Mouse (Mus musculus) adrenal gland, adult (tissue): ENCODE measurements around the gene Fam114a1.

Experiments used
- DNase-seq, 2 experiments: peaks; one replicate each; pipeline ENCODE4 v3.0.0; 2022 to 2023; ENCODE audit warnings: low spot score in 1 of 2; ENCODE audit not compliant: inconsistent age in 2 of 2

Fam114a1 gene

DNA sequence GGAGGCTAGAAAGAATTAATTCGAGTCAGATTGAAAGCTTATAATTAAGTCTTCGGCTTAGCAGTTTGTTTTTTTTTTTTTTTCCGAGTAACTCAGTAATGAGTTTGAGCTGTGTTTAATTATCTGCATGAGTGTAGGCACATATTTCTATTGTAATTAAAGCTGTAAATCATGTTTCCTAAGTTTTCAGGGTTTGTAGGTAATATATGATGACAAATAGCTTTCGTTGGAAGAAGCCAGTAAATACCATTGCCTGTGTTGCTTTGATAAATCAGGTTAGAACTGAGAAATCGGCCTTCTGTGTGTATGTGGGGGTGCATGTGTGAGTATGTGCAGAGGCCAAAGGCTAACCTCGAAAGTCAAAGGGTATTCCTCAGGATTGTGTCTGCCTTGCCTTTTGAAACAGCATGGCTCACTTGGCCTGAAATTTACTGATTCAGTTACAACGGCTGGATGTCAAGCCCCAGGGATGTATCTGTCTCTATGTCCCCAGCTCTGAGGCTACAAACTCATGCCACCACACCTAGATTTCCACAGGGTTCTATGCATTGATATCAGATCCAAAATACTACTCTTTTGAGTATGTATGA lies 34.2 kb downstream of the Fam114a1 start:
- DNase-seq = peak in 1 of 2 experiments; percentile 77

DNA sequence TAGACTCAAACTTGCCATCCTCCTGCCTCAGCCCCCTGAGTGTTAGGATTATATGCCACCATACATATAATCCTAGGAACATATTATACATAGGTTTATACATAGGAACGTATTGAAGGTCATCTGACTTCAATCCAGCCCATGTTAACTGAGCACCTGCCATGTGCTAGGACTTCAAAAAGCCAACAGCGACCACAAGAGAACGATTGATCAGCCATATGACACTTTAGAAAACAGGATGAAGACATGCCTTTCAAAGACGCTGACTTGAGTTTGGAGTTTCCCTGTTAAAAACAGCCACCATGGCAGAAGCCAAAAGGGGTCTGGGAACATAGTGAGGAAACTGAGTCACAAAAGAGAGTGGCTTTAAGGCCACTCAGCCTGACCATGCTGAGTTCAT lies 35.4 kb downstream of the Fam114a1 start:
- DNase-seq = no peak

DNA sequence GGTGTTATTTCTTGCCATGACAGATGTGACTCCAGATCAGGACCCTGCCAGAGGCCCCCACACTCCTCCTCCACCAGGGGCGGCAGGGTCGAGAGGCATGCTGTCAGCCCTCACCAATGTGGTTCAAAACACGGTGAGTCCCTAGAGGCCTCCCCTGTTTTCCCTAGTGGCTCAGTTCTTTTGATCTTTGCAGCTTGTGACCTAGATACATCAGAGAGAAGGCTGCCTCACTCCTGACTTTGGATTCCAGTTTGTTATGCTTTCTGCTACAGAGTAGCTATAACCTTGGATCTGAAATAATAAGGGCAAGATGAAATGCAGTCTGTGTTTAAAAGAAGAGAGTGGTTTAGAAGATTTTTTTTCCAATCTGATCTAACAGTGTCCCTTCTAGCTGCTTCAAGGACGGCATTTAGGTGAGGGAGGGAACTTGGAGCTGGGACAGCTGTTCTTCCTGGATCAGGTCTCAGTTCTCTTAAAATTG lies 36.2 kb downstream of the Fam114a1 start:
- peak; percentile 80 to 92 for DNase-seq

DNA sequence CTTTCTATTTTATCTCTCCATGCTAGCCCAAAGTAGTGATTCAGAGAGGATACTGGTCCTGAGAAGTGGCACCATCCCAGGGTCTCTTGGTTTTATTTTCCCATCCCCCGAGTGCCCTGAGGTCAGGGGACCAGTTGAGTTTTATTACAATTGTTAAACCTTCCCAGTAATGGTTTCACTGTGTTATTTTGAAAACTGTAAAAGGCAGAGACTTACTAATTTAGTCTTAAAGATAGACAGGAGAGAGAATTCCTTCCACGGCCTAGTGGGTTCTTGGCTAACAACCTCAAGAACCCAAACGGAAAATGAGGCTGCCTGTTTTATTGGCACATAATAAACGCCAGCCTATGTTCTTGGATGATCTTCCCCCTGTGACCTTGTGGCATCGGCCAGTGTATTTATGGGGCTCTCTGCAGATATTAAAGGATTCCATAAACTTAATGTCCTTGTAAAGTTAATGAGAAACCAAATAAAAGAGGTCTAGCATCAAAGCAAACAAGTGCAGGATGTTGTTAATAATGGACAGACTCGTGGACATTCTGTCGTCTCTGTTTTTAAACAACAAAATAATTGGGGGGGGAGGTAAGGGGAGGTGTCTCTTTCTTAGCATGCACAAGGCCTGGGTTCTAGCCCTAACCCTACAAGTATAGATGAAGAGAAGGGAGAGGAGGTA lies 42.2 kb downstream of the Fam114a1 start:
- peak in 1 of 2 experiments; percentile 51 for DNase-seq

DNA sequence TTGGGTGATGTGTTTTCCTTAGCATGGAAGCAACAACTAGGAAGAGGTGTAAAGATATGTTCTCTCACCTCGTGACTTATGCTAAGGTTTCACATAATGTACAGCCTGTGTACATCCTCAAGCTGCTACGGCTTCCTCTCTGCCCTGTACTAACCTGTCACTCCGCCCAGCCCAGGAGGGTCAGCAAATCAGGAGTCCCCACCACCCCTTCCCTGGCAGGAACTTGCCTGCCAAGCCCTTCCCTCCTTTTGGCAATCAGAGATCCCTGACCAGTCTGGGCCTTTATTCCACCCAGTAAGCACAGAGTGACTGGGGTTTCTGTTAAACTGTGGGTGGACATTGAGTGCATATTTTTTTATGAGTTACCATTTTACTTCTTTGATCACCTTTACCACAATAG lies 45.6 kb downstream of the Fam114a1 start:
- DNase-seq = no peak

DNA sequence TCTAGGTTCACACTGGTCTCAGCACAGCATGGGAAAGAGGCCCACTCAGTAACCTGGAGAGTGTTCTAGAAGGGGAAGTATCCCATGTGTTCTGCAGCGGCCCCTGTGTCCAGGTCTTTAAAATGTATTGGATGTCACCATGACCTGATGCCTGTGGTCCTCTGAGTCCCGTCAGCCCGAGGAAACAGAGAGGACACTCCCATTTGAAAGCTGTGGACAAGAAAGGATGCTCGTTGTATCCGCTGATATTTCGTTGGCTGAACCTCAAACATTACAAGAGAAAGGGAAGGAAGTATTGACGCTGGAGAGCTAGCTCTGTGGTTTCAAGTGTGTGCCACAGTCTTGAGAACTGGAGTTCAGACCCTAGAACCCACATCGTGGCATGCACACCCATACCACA lies 49.2 kb downstream of the Fam114a1 start:
- peak in 1 of 2 experiments; percentile 45 for DNase-seq

DNA sequence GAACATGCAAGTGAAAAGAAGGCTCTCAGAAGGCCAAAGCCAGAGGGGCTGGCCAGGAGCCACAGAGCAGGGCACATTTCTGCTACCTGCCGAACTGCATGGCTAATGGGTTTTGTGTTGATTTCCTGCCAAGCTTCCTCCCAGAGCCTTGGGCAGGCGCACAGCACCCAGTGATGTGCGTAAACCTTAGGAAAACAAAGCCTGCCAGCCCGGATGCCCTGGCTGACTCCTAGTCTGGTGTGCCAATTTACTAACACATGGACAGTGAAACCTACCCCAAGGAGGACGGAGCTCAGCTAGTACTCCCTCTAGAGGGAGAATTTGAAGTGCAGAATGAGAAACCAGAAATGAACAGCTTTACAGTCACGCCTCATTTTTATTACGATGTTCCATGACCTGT lies 50.0 kb downstream of the Fam114a1 start:
- peak; percentile 84 to 92 for DNase-seq

DNA sequence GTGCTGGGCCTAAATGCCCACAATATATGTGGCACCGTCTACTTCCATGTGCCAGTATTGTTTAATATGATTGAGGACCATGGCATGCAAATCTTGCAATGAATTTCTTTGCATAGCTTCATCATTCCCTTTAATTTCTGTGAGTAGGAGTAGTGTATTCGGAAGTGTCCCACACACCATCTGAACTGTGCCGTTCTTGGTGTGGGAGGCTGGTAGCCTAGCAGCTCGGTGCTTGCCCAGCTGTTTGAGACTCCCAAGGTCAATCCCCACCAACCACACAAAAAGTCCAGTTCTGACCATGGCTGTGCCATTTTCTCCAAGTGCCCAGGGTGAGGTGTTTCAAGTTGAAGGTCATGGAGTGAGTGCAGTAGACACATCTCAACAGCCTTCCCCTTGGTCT lies 52.1 kb downstream of the Fam114a1 start:
- peak in 1 of 2 experiments; percentile 28 for DNase-seq

DNA sequence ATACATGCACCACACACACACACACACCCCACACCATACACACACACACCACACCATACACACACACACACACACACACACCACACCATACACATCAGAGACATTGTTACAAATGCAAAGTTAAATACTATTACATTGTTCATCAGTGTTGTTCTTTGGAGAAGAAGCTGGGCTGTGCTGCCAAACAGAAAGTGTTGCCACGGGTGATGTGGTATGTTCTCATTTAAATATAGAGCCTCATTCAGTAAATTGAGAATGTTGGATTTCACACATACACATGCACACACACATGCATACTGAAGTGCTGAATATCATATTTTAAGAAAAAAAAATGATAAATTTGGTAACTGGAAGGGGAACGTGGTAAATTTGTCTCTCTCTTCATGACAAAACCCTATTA lies 54.8 kb downstream of the Fam114a1 start:
- no peak for DNase-seq

DNA sequence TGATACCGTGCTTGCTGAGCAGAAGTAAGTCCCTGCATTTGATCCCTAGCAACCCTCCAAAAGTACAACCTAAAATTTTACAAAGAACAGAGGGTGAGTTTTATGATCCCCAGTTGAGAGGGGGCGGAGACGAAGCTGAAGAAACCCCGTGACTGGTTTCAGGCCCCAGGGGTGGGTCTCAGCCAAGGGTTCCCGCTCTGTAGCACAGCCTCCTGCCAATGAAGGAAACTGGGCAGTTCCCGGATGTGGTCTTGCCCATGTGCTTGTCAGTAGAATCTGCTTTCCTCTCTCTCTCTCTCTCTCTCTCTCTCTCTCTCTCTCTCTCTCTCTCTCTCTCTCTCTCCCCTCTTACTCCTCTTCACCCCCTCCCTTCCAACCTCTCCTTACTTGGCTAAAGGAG lies 56.0 kb downstream of the Fam114a1 start:
- DNase-seq = no peak

DNA sequence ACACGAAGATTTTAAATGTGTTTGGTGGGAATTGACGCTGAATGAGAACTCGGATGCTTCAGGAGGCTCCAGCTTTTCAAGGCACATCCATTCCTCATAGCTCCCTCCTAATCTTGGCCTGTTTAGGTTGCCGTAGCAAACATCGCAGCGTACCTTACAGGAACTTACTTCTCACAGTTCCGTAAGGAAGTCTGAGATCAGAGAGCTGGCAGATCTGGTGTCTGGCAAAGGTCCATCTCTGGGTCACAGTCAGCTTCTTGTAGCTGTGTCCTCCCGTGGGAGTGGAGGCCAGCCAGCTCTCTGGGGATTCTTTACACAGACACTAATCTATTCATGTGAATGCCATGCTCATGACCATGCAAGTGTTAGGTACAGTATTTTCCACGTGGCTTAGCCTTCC lies 56.9 kb downstream of the Fam114a1 start:
- peak; percentile 75 to 84 for DNase-seq

DNA sequence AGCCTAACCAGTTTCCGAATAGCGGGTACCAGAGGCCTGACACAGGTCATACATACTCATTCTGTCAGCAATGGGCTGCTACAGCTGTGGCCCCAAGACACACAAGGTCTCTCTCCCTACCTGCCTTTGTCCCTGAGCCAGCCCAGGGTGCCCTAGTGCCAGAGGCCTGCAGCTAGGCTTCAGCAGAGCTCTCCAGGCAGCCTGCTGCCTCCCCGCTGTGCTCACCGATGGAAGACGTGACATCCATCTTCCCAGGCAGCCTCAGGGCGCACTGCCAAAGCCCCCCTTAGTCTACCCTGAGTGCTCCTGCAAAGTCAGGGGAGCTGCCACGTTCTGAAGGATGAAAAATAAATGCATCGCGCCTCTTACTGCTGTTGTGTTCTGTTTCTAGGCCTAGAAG lies 58.1 kb downstream of the Fam114a1 start:
- DNase-seq = peak in 1 of 2 experiments; percentile 78

DNA sequence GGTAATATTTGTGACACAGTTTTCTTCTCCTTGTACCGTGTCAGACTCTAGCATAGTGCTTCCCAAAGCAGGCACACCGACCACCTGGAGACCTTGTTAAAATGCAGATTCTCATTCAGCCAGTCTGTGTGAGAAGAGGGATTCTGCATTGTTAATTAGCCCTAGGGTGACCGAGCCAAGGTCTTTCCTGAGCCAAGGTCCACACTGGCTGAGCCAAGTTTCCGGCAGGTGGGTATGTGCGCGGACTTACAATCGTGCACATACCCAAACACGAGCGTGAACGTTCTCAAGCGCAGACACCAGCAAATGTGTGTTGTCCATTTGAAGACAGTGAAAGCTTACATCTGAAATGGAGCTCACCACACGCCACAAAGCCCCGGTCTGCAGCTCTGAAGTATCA lies 66.7 kb downstream of the Fam114a1 start:
- no peak for DNase-seq

DNA sequence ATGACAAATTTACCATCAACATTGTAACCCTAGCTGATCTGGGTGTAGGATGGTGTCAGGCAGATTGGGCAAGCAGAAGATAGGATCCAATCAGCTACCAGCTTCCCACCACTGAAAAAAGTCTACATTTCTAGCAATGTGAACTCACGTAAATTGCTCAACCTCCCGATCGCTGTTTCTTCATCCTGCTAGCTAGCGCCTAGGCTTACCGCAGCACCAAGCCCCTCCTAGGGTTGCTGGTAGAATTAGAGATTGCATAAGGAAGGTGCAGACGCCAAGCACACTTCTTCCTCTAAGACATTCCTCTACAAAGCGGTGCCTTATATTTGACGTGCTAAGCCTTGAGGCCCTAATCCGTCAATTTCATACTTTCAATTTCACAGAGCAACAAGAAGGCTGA lies 68.4 kb downstream of the Fam114a1 start:
- DNase-seq = no peak

DNA sequence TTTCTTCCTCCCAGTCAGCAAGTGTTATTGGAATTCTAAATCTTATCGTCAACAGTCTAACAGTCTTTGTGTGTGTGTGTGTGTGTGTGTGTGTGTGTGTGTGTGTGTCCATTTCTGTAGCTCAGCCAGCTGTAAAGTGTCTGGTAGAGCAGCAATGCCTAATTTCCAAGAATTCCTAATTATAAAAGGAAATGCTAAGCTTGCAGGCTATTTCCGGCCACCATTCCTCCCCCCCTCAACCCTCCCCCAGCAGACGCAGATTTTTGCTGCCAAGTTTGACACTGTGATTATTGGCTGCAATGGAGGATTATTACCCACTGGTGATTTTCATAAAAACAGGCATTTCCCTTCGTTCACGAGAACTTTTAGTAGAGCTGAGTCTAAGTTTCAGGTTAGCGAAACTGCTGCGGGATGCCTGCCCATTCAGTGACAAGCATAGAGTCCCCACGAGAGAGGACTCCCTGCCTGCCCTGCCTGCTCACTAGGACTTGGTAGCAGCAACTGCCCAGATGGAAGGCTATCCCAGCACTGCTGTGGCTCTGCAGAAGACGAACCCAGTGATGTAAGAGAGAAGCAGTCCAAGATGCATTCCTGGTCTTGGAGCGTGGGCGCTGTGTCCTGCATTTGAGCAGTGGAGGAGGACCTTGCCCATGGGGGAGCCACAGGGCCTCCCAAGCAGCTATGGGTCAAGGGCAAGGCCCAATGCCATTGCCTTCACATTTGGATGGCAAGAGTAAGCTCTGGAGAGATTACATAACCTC lies 69.1 kb downstream of the Fam114a1 start:
- DNase-seq = peak; percentile 61 to 88

DNA sequence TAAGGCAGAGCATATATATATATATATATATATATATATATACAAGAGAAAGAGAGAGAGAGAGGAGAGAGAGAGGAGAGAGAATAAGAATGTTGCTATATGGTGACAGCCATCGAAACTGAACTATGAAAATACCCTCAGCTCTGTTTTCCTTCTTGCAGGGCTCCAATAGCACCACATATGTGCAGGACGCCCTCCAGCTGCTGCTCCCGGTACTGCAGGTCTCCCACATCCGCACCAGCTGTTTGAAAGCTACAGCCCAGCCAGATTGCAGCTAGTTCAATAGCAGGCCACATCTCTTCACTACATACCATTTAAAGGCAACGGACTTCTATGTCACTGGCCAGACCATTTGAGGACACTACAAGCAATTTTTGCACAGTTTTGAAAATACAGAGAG lies 70.6 kb downstream of the Fam114a1 start:
- DNase-seq = peak; percentile 60 to 78

DNA sequence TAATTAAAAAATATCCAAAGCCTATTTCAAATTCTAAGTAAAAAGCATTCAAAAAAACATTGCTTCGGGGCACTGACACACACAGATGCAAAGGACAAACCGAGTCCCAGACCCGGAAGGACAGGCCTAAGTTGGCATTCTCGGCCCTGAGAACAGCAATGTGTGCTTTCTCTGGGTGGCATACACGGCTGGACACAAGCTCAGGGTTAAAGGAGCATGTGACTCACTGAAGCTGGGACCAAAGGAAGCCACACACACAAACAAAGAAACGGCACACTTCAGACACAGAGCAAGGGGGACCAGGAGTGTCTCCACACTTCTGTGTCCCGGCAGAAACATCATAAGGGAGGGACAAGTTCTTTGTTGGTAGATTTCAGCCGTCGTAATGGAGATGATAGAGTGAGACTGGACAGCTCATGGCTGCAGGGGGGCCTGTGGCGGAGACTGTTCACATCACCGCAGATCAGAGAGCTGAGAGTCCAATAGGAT lies 73.6 kb downstream of the Fam114a1 start:
- peak; percentile 56 to 85 for DNase-seq

DNA sequence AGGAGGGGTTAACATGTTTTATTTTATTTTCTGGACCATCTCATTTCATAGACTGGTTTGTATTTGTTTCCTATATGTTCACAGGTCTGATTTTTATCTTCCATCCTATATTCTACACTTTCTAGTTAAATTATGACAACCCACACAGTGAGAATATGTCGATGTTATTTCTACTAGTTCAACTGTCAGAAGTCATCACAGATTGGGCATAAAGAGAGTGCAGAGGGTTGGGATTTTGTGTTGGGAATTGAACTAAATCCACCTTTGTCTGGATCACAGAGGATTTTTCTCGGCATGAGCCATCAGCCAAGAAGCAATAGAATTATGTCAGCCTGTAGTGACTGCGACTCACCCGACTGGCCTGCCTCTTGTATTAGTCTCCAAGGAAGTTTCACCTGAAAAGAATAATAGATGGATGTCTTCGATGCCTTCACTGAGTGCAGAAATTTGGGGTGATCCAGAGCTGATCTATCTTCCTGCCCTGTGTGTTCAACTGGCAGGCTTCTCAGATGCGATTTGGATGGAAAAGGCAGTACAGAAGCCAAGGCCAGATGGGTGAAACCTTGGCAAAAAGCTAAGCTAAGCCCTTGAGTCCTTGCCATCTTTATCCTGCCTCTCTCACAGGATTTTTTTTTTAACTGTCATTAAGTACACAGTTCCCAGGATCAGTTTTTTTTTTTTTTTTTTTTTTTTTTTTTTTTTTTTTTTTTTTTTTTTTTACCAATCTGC lies 75.9 kb downstream of the Fam114a1 start:
- DNase-seq = peak; percentile 71 to 89

DNA sequence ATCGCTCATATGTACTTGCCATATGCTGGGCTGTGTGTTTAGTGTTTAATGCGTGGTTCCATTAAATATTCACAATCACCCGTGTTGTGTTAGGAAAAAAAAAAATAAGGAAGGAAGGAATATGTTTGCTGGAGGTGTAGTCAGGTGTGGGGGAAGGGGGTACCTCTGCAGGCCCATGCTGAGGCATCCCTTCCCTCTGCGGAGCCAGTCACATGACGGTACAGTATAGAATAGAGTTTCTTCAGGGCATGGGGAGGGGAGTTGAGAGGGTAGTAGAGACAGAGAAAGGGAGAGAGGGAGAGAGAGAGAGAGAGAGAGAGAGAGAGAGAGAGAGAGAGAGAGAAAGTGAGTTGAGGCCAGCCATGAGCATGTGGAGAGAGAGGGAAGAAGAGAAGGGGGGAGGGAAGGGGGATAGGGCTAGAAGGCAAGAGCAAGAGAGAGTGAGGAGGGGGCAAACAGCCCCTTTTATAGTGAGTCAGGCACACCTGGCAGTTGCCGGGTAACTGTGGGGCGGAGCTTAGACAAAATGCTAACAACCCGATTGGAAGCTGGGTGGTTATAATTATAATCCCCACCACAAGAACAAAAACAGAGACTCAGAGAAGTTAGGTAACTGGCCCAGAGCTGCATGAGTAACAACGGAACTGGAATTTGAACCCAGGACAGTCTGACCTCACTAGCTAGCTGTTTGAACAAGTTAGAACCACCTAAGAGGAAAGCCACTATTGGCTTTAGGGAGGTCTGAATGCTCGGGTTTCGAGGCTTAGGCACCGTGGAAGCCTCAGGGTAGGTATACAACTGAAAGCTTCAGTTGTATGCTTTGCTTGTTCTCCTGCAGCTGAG lies 76.8 kb downstream of the Fam114a1 start:
- DNase-seq = peak in 1 of 2 experiments; percentile 59

DNA sequence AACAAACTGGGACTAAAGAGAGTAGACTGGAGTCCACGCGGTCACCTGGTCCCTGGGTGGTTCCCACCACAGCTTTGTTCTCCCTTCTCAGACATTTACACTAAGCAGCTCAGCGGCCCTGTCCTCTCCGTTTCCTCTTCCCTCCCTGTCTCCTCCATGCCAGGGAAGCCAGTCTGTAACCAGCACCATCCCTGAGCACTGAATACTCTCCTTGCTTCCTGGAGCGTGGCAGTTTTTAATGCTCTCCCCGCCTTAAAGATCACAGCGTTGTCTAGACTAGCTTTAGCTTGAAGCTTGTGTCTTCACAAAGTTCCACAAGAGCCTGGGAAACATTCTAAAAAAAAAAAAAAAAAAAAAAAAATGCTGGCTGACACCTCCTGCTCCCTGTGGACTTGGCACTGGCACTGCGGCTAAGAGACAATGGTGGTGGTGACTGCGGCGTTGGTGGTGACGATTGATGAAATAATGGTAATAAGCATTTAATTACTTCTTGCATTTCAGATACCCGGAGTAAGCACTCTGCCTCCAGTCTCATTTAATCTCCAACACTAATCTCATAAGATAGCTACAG lies 77.5 kb downstream of the Fam114a1 start:
- DNase-seq = peak in 1 of 2 experiments; percentile 48
